Mouse (Mus musculus) liver, embryonic 14.5 days (tissue): ENCODE results near the gene Gclm. TPM values are rescaled to one million over a fixed set of nuclear protein-coding genes. Genes with fewer than 3 reads are reported as not detected.
A peak's percentile ranks its signal among the peaks of the same experiment; 100 is the strongest.

Experiments
- ATAC-seq: fragments of 200-750 bp; cut with Nextera tagmentation; 2 replicates; pipeline ENCODE4 v1.8.0; 2017; ENCODE audit warnings: moderate number of reproducible peaks, mild to moderate bottlenecking, moderate library complexity; ENCODE audit not compliant: insufficient read depth
- DNase-seq, 3 experiments: peaks; one replicate each; pipeline ENCODE4 v3.0.0-alpha.2; 2012 to 2013; ENCODE audit warnings: low read depth in 3 of 3, low spot score in 3 of 3
- H3K27ac ChIP-seq: fragments of 300-500 bp; sonication (generic); 2 replicates; pipeline ENCODE4 v1.5.1; 2014; ENCODE audit warnings: moderate library complexity, mild to moderate bottlenecking, control low read depth, inconsistent platforms
- H3K27me3 ChIP-seq: fragments of 300-500 bp; sonication (generic); 2 replicates; pipeline ENCODE4 v1.6.1; 2014; ENCODE audit warnings: mild to moderate bottlenecking, low read length, moderate library complexity; ENCODE audit not compliant: control insufficient read depth, insufficient read depth
- H3K36me3 ChIP-seq: fragments of 300-500 bp; sonication (generic); replicated peaks from 2 replicates; pipeline ENCODE4 v1.6.1; 2014; ENCODE audit warnings: low read depth; ENCODE audit not compliant: control insufficient read depth, insufficient read depth
- H3K4me1 ChIP-seq, 2 experiments: fragments of 200-500 bp in 1 of 2; fragments of 300-500 bp in 1 of 2; sonication (generic) in 1 of 2; replicated peaks; 2 replicates each; pipeline ENCODE4 v1.6.1; 2012 to 2014; ENCODE audit warnings: antibody characterized with exemption in 1 of 2, inconsistent platforms in 1 of 2, low read length in 1 of 2; ENCODE audit not compliant: control insufficient read depth in 2 of 2, insufficient read depth in 2 of 2
- H3K4me2 ChIP-seq: fragments of 300-500 bp; sonication (generic); 2 replicates; pipeline ENCODE4 v1.6.1; 2014; ENCODE audit warnings: low read depth, mild to moderate bottlenecking, control low read depth, moderate library complexity
- H3K4me3 ChIP-seq, 2 experiments: fragments of 200-500 bp in 1 of 2; fragments of 300-500 bp in 1 of 2; sonication (generic) in 1 of 2; 2 replicates each; pipeline ENCODE4 v1.5.1; 2012 to 2014; ENCODE audit warnings: low read depth in 2 of 2, low read length in 2 of 2, mild to moderate bottlenecking in 2 of 2, control low read depth in 1 of 2, inconsistent platforms in 1 of 2, moderate library complexity in 1 of 2; ENCODE audit not compliant: insufficient read depth in 1 of 2
- H3K9ac ChIP-seq: fragments of 300-500 bp; sonication (generic); replicated peaks from 2 replicates; pipeline ENCODE4 v1.6.1; 2014; ENCODE audit warnings: mild to moderate bottlenecking, control low read depth, moderate library complexity
- H3K9me3 ChIP-seq: fragments of 300-500 bp; sonication (generic); 2 replicates; pipeline ENCODE4 v1.6.1; 2016; ENCODE audit warnings: low read length, mixed read lengths; ENCODE audit not compliant: control insufficient read depth
- CTCF ChIP-seq: IDR thresholded peaks from 2 replicates; pipeline ENCODE4 v1.5.1; 2016; ENCODE audit warnings: antibody characterized with exemption, low read depth, control low read depth
- EP300 ChIP-seq: IDR thresholded peaks from 2 replicates; pipeline ENCODE4 v1.6.1; 2016; ENCODE audit warnings: antibody characterized with exemption, low read depth
- WGBS: fragments of 180-500 bp; shearing (Covaris S2); extraction: QIAGEN DNeasy Blood & Tissue Kit; methylation state at CpG from one replicate; pipeline ENCODE4 v1.1.7; 2014; ENCODE audit not compliant: insufficient replicate concordance; 5-methylcytosine and 5-hydroxymethylcytosine counted together
- polyA plus RNA-seq, 2 experiments: library from polyadenylated mRNA; depleted of rRNA in 1 of 2; stranded (reverse) in 1 of 2; unstranded in 1 of 2; fragments of >200 nt; fragmentation: Nextera tagmentation in 1 of 2; extraction: Ambion mirVana in 1 of 2; gene quantifications; 2 replicates each; pipeline versions ENCODE4 v1.2.1 to v1.2.3; 2012 to 2014

Gclm gene
- polyA plus RNA-seq, 2 experiments: 140 to 360 TPM

- ATAC-seq (no peak), DNase-seq (no peak)
- H3K9ac ChIP-seq: peak overlapping the region; percentile 97
- peak overlapping the region; percentile 70 to 99 for H3K4me3 ChIP-seq
- peak; percentile 20; the same call in 1 of the 2 replicates for TF ChIP-seq CTCF
- no peak for TF ChIP-seq EP300
- 9% methylated on average over 20 of the region's 20 CpGs for WGBS
- no peaks in the 10 kb centered on the region for H3K27me3 ChIP-seq
- H3K36me3 ChIP-seq: peaks cover 37% of the 10 kb centered on the region
- H3K4me2 ChIP-seq: peak overlapping the region; percentile 75
- H3K9me3 ChIP-seq: no peaks in the 10 kb centered on the region
- H3K27ac ChIP-seq: no peak overlapping the region
- H3K4me1 ChIP-seq: peaks cover 18 to 25% of the 10 kb centered on the region in 2 experiments
These were observed 28.3 kb downstream of the Gclm start for GRCm38 (mm10) chr3:122273407-122274240.

GRCm38 (mm10) chr3:122274241-122275024 is 29.1 kb downstream of the Gclm start, which contains the start of gene Dnttip2:
Gene Dnttip2, plus strand, starts transcription at chr3:122274388.
- Histone ChIP-seq H3K27ac (peak within 1 kb of the TSS; percentile 7), H3K36me3 (peaks cover 45% of the 10 kb centered on the region), H3K9ac (peak within 1 kb of the TSS; percentile 97), H3K4me2 (peak within 1 kb of the TSS; percentile 75), H3K4me3 (peak within 1 kb of the TSS; percentile 70 to 99), H3K4me1 (peaks cover 18 to 25% of the 10 kb centered on the region in 2 experiments), H3K9me3 (no peaks in the 10 kb centered on the region), H3K27me3 (no peaks in the 10 kb centered on the region)
- WGBS: under 1% methylated on average over 57 of the region's 57 CpGs
- ATAC-seq (peak; percentile 90), DNase-seq (peak; percentile 86 to 90 (median 89))
- TF ChIP-seq CTCF (no peak), EP300 (no peak)

- H3K4me2 ChIP-seq: peak overlapping the region; percentile 75
- H3K27me3 ChIP-seq: no peaks in the 10 kb centered on the region
- no peaks in the 10 kb centered on the region for H3K9me3 ChIP-seq
- no peak overlapping the region for H3K27ac ChIP-seq
- H3K36me3 ChIP-seq: peaks cover 47% of the 10 kb centered on the region
- peak overlapping the region; percentile 70 to 99 for H3K4me3 ChIP-seq
- TF ChIP-seq CTCF (no peak), EP300 (no peak)
- no peak for ATAC-seq
- WGBS: 64% methylated on average over 10 of the region's 10 CpGs
- no peak for DNase-seq
- H3K4me1 ChIP-seq: peaks cover 18 to 25% of the 10 kb centered on the region in 2 experiments
- H3K9ac ChIP-seq: peak overlapping the region; percentile 97
These were observed 29.8 kb downstream of the Gclm start for GRCm38 (mm10) chr3:122275111-122275510.

- no peak overlapping the region for H3K9ac ChIP-seq
- no peak overlapping the region for H3K4me3 ChIP-seq
- H3K4me1 ChIP-seq: peaks cover 0 to 6% of the 10 kb centered on the region in 2 experiments; a peak in 2 of 4 replicates
- H3K36me3 ChIP-seq: peaks cover 22% of the 10 kb centered on the region
- H3K27ac ChIP-seq: no peak overlapping the region
- H3K4me2 ChIP-seq: no peak overlapping the region
- H3K27me3 ChIP-seq: no peaks in the 10 kb centered on the region; the same call in 1 of the 2 replicates
- DNase-seq: no peak
- ATAC-seq: no peak
- TF ChIP-seq EP300 (no peak), CTCF (no peak)
- 39% methylated on average over 5 of the region's 5 CpGs for WGBS
- H3K9me3 ChIP-seq: no peaks in the 10 kb centered on the region
These were observed 41.8 kb downstream of the Gclm start for GRCm38 (mm10) chr3:122287195-122287594.
